Mouse (Mus musculus) CH12.LX (cell line): ENCODE data around the gene Hspb9.

ENCODE experiments used
- CHD1 ChIP-seq: IDR thresholded peaks from 2 replicates; pipeline ENCODE4 v1.6.1; 2012; ENCODE audit warnings: low read depth, low read length, improper control_type of control experiment, inconsistent platforms
- CHD2 ChIP-seq: IDR thresholded peaks from 2 replicates; pipeline ENCODE4 v1.6.1; 2011; ENCODE audit warnings: low read length, improper control_type of control experiment
- CTCF ChIP-seq, 2 experiments: IDR thresholded peaks in 1 of 2; conservative IDR thresholded peaks in 1 of 2; 2 replicates each; pipeline ENCODE4 v1.5.1; 2011 to 2012; ENCODE audit warnings: low read depth in 2 of 2, low read length in 2 of 2, improper control_type of control experiment in 1 of 2, inconsistent platforms in 1 of 2, mild to moderate bottlenecking in 1 of 2, moderate library complexity in 1 of 2
- MAX ChIP-seq: IDR thresholded peaks from 2 replicates; pipeline ENCODE4 v1.6.1; 2011; ENCODE audit warnings: low read length, improper control_type of control experiment
- MYC ChIP-seq: IDR thresholded peaks from 2 replicates; pipeline ENCODE4 v1.6.1; 2011; ENCODE audit warnings: low read depth, mild to moderate bottlenecking, improper control_type of control experiment, low read length
- NELFE ChIP-seq: IDR thresholded peaks from 2 replicates; pipeline ENCODE4 v1.6.1; 2011; ENCODE audit warnings: low read depth, low read length, improper control_type of control experiment
- POLR2A ChIP-seq: IDR thresholded peaks from 2 replicates; pipeline ENCODE4 v1.6.1; 2011; ENCODE audit warnings: low read depth, mild to moderate bottlenecking, improper control_type of control experiment, low read length
- TCF12 ChIP-seq: IDR thresholded peaks from 2 replicates; pipeline ENCODE4 v1.6.1; 2014; ENCODE audit warnings: low read depth, mild to moderate bottlenecking, inconsistent platforms, low read length, improper control_type of control experiment
- USF2 ChIP-seq: conservative IDR thresholded peaks from 2 replicates; pipeline ENCODE4 v1.6.1; 2011; ENCODE audit warnings: low read depth, low read length, improper control_type of control experiment
- ZNF384 ChIP-seq: IDR thresholded peaks from 2 replicates; pipeline ENCODE4 v1.6.1; 2012; ENCODE audit warnings: low read depth, low read length, improper control_type of control experiment, inconsistent platforms

DNA sequence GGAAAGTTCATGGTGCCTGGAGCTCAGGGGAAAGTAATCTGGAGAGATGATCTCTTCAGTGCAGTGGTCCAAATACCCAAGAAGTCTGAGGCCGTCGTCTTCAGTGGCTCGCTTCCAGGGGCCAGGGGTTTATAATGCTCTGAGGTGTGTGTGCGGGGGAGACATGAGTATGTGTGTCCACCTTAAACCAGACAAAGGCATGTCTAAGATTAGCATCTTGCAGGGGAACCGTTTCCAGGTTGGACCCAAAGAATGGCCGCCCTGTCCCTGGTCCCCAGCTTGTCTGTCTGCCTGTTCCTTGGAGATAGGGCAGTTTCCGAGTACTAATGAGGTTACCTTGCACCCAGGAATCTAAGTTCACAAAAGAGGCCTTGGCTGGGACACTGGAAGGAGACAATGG is 49.2 kb downstream of the Hspb9 start, which contains the start of gene Hcrt:
- no peak for TF ChIP-seq TCF12
- no peak for TF ChIP-seq POLR2A
- no peak for TF ChIP-seq USF2
- no peak for TF ChIP-seq MYC
- no peak for TF ChIP-seq MAX
- TF ChIP-seq ZNF384 = no peak
- TF ChIP-seq NELFE = no peak
- TF ChIP-seq CTCF (conservative IDR thresholded peaks at IDR 0.05 in 1 of 2, IDR thresholded peaks at IDR 0.05 in 1 of 2; ENCODE audit: low read depth in 2 of 2, low read length in 2 of 2) = no peak
- TF ChIP-seq CHD1 = no peak
- no peak for TF ChIP-seq CHD2
